Mouse (Mus musculus) hindbrain, embryonic 14.5 days (tissue): ENCODE results near the gene Rph3al. TPM values are rescaled to one million over a fixed set of nuclear protein-coding genes. Genes with fewer than 3 reads are reported as not detected.

Source experiments
- ATAC-seq: fragments of 200-750 bp; cut with Nextera tagmentation; 2 replicates; pipeline ENCODE4 v1.8.0; 2017; ENCODE audit warnings: moderate number of reproducible peaks, mild to moderate bottlenecking, moderate TSS enrichment, moderate library complexity; ENCODE audit not compliant: low FRiP score
- DNase-seq: peaks from one replicate; pipeline ENCODE4 v3.0.0-alpha.2; 2015; ENCODE audit warnings: low spot score
- H3K27ac ChIP-seq: fragments of 300-500 bp; sonication (generic); 2 replicates; pipeline ENCODE4 v1.5.1; 2014; ENCODE audit warnings: mild to moderate bottlenecking, moderate library complexity
- H3K27me3 ChIP-seq: fragments of 300-500 bp; sonication (generic); 2 replicates; pipeline ENCODE4 v1.6.1; 2014; ENCODE audit warnings: mild to moderate bottlenecking, low read length, mixed read lengths; ENCODE audit not compliant: control insufficient read depth, insufficient read depth
- H3K36me3 ChIP-seq: fragments of 300-500 bp; sonication (generic); replicated peaks from 2 replicates; pipeline ENCODE4 v1.6.1; 2014; ENCODE audit not compliant: control insufficient read depth, insufficient read depth
- H3K4me1 ChIP-seq: fragments of 300-500 bp; sonication (generic); replicated peaks from 2 replicates; pipeline ENCODE4 v1.6.1; 2014; ENCODE audit warnings: antibody characterized with exemption, low read length, mixed read lengths; ENCODE audit not compliant: control insufficient read depth, insufficient read depth
- H3K4me2 ChIP-seq: fragments of 300-500 bp; sonication (generic); replicated peaks from 2 replicates; pipeline ENCODE4 v1.6.1; 2014; ENCODE audit warnings: mild to moderate bottlenecking, moderate library complexity
- H3K4me3 ChIP-seq: fragments of 300-500 bp; sonication (generic); replicated peaks from 2 replicates; pipeline ENCODE4 v1.5.1; 2014; ENCODE audit warnings: mild to moderate bottlenecking, low read length
- H3K9ac ChIP-seq: fragments of 300-500 bp; sonication (generic); 2 replicates; pipeline ENCODE4 v1.6.1; 2014
- H3K9me3 ChIP-seq: fragments of 300-500 bp; sonication (generic); 2 replicates; pipeline ENCODE4 v1.6.1; 2016; ENCODE audit warnings: low read length; ENCODE audit not compliant: control insufficient read depth
- WGBS: fragments of 180-500 bp; shearing (Covaris S2); extraction: QIAGEN DNeasy Blood & Tissue Kit; methylation state at CpG from one replicate; pipeline ENCODE4 v1.1.7; 2014; 5-methylcytosine and 5-hydroxymethylcytosine counted together
- polyA plus RNA-seq: library from polyadenylated mRNA; unstranded; fragments of >200 nt; fragmentation: Nextera tagmentation; extraction: Ambion mirVana; gene quantifications from 2 replicates; pipeline ENCODE4 v1.2.1, GENCODE M21; 2014

Gene Rph3al
- polyA plus RNA-seq, 1 experiment from 2014 or later = 2.9 TPM

- Histone ChIP-seq H3K36me3 (no peaks in the 10 kb centered on the region), H3K9me3 (no peaks in the 10 kb centered on the region), H3K4me2 (no peak overlapping the region), H3K9ac (no peak overlapping the region), H3K4me1 (no peaks in the 10 kb centered on the region; the same call in 1 of the 2 replicates), H3K27me3 (no peaks in the 10 kb centered on the region), H3K4me3 (no peak overlapping the region), H3K27ac (no peak overlapping the region)
- DNase-seq (no peak), ATAC-seq (peak; percentile 46; the same call in 1 of the 2 replicates)
- 51% methylated on average over 2 of the region's 2 CpGs for WGBS
Measured at GRCm38 (mm10) chr11:75852485-75852884, 85.7 kb downstream of the Rph3al start.

- H3K27ac ChIP-seq = no peak overlapping the region
- 82% methylated on average over 6 of the region's 6 CpGs for WGBS
- H3K4me2 ChIP-seq = no peak overlapping the region
- H3K9me3 ChIP-seq = no peaks in the 10 kb centered on the region
- ATAC-seq (no peak), DNase-seq (no peak)
- H3K27me3 ChIP-seq = no peaks in the 10 kb centered on the region
- H3K36me3 ChIP-seq = no peaks in the 10 kb centered on the region
- H3K4me3 ChIP-seq = no peak overlapping the region
- peaks cover 4% of the 10 kb centered on the region for H3K4me1 ChIP-seq
- H3K9ac ChIP-seq = no peak overlapping the region
Measured at GRCm38 (mm10) chr11:75849552-75849951, 88.7 kb downstream of the Rph3al start.

GRCm38 (mm10) chr11:75846589-75846988 lies 91.6 kb downstream of the Rph3al start:
- Histone ChIP-seq H3K27ac (0 out of 2 replicates have a peak overlapping the region, but pooled peaks have one; percentile 28), H3K4me3 (no peak overlapping the region), H3K4me1 (peaks cover 5% of the 10 kb centered on the region), H3K9ac (no peak overlapping the region), H3K27me3 (no peaks in the 10 kb centered on the region), H3K36me3 (no peaks in the 10 kb centered on the region), H3K9me3 (no peaks in the 10 kb centered on the region), H3K4me2 (no peak overlapping the region)
- 53% methylated on average over 7 of the region's 7 CpGs for WGBS
- ATAC-seq (no peak), DNase-seq (no peak)

- no peak overlapping the region for H3K9ac ChIP-seq
- no peaks in the 10 kb centered on the region for H3K36me3 ChIP-seq
- no peak overlapping the region for H3K4me3 ChIP-seq
- WGBS = 29% methylated on average over 7 of the region's 7 CpGs
- H3K27me3 ChIP-seq = no peaks in the 10 kb centered on the region
- DNase-seq = no peak
- no peaks in the 10 kb centered on the region for H3K9me3 ChIP-seq
- ATAC-seq = no peak
- peaks cover 10% of the 10 kb centered on the region for H3K4me1 ChIP-seq
- no peak overlapping the region for H3K27ac ChIP-seq
- no peak overlapping the region for H3K4me2 ChIP-seq
Measured at GRCm38 (mm10) chr11:75845675-75846074, 92.6 kb downstream of the Rph3al start.

DNA sequence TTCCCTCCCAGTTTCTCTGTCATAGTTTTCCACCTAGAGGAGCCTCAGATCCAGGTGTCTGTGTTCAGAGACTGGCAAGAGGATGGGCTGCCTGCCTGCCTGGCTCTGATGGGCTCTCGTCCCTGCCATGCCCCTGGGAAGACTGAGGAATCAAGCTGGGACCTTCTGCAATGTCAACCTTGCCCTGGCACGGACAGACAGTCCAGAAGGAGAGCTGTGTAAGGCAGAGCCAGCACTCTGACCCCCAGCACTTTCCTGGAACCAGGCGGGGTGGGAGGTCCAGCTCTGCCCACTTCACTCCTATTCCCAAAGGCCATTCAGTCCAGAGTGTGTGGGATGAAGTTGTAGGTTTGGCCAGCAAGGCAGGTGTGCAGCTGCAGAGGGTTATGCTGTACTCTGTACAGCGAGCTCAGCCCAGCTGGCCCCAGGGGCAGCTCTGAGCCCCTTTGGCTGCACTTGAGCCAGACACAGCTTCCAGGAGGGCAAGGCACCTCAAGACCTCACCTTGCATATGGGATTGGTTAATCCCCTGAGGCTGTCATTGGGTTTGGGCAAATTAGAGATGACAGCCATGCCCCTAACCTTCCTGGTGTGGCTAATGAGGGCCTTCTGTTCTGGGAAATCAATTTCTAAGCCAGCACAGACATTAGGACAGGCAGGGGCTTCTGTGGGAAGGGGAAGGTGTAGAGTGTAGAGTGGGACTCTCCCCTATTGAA lies 95.2 kb downstream of the Rph3al start:
- no peaks in the 10 kb centered on the region for H3K36me3 ChIP-seq
- WGBS = 62% methylated on average over 4 of the region's 4 CpGs
- DNase-seq = no peak
- no peaks in the 10 kb centered on the region for H3K9me3 ChIP-seq
- H3K4me1 ChIP-seq = peaks cover 15% of the 10 kb centered on the region
- no peak for ATAC-seq
- no peak overlapping the region for H3K4me3 ChIP-seq
- no peak overlapping the region for H3K9ac ChIP-seq
- H3K27me3 ChIP-seq = no peaks in the 10 kb centered on the region
- no peak overlapping the region for H3K27ac ChIP-seq
- no peak overlapping the region for H3K4me2 ChIP-seq

DNA sequence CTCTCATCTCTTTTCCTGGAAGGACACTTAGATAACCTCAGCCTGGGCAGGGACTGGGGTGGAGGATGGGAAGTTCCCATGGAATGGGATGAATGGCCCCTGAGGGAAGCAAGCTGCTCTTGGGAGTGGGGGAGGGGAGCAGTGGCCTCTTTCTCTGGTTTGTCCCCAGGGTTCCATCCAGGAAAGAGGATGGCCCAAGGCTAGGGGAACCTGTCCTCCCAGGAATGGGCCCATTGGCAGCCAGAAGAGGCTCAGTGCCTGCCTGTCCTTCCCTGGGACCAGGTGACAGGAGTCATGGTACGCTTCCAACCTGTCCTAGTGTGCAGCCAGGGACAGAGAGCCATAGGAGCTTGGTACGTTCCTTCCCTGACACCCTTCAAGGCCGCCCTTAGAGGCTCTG lies 96.7 kb downstream of the Rph3al start:
- no peak for ATAC-seq
- WGBS = 56% methylated on average over 3 of the region's 3 CpGs

DNA sequence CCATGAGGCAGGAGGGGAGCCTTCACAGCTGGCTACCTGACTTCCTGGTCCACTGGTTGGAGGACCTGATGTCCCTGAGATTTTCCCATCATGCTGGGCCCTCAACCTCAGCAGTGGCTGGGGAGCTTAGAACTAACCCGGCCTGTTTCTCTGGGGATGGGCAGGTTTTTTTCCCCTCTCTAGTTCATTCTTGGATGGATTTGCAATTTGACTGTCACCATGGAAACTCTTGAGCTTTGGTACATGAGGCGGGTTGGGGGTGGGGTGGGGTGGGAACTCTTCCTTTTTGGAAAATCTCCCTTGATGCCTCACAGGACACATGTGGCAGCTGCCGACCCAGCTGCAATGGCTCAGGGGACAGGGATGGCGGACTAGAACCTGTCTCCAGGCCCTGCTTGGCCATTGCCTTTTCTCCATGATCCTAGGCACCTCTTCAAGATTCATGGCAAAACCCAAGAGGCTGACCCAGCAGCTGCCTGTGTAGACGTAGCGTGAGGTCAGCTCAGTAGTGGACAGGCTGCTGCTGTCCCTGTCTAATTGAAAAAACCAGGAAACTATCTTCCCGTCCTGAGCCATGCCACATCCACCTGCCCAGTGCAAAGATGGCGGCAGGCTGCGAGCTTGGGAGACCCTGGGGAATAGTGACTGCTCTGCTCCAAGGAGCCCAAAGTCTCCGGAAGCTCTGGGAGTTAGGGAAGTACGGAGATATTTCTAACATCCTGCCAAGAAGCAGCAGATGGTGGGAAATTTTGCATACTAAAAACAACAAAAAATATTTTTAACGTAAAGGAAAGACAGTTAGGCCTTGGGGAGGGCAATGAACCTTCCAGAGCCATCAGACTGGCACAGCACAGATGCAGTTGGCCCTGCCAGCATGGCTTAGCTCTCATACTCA lies 98.4 kb downstream of the Rph3al start:
- Histone ChIP-seq H3K27ac (no peak overlapping the region), H3K4me2 (no peak overlapping the region), H3K27me3 (no peaks in the 10 kb centered on the region), H3K36me3 (no peaks in the 10 kb centered on the region), H3K4me3 (no peak overlapping the region), H3K4me1 (peaks cover 11% of the 10 kb centered on the region; the same call in 1 of the 2 replicates), H3K9ac (no peak overlapping the region), H3K9me3 (no peaks in the 10 kb centered on the region)
- WGBS = 65% methylated on average over 12 of the region's 12 CpGs
- ATAC-seq (no peak), DNase-seq (no peak)

More for the DNA sequence above, 96.7 kb downstream of the Rph3al start:
- peaks cover 11% of the 10 kb centered on the region for H3K4me1 ChIP-seq
- no peak overlapping the region for H3K9ac ChIP-seq
- no peaks in the 10 kb centered on the region for H3K27me3 ChIP-seq
- H3K36me3 ChIP-seq = no peaks in the 10 kb centered on the region
- H3K4me3 ChIP-seq = no peak overlapping the region
- no peaks in the 10 kb centered on the region for H3K9me3 ChIP-seq
- no peak overlapping the region for H3K27ac ChIP-seq
- H3K4me2 ChIP-seq = no peak overlapping the region
- DNase-seq = no peak

DNA sequence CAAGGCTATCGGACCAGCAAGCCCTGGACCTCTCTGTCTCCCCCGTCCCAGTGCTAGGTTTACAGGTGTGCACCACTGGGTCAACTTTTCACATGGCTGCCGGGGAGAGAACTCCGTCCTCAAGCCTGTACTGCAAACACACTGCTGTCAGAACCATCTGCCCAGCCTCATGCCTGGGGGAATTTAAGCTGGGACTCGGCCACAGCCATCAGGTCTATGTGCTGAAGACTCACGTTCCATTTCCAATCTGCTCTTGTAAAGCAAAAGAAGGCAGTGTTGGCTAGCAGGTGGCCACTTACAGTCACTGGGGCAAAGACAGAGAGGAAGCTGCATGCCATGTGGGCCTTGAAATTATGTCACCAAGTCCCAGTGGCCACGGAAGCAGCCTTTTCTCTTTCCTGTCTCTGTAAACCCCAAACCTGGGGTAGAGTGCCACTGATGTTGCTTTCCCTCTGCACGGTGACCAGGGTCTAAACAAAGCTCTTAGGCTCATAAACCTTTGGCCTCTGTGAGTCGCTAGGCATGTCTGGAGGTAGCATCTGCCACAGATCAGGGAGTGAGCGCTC lies 99.3 kb downstream of the Rph3al start:
- Histone ChIP-seq H3K36me3 (no peaks in the 10 kb centered on the region), H3K4me2 (no peak overlapping the region), H3K4me3 (no peak overlapping the region), H3K4me1 (peaks cover 11% of the 10 kb centered on the region; the same call in 1 of the 2 replicates), H3K27me3 (no peaks in the 10 kb centered on the region), H3K27ac (no peak overlapping the region), H3K9ac (no peak overlapping the region), H3K9me3 (no peaks in the 10 kb centered on the region)
- WGBS = 77% methylated on average over 10 of the region's 10 CpGs
- ATAC-seq (no peak), DNase-seq (no peak)

DNA sequence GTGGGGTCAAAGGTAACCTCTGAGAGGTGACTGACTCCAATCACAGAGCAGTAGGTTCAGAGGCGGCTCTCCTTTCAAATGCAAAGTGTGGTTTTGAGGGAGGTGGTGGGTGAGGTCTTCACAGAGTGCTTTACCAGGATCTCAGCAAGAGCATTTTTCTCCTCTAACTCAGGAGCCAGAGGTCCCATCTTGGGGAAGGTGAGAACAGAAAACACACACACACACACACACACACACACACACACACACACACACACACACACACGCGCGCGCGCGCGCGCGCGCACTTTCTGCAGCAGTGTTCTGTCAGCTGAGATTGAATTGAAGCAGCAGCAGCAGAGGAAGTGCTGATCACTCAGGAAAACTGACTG lies 102.0 kb downstream of the Rph3al start:
- Histone ChIP-seq H3K27me3 (no peaks in the 10 kb centered on the region), H3K9ac (no peak overlapping the region), H3K4me2 (no peak overlapping the region), H3K36me3 (no peaks in the 10 kb centered on the region), H3K4me3 (no peak overlapping the region), H3K9me3 (no peaks in the 10 kb centered on the region), H3K4me1 (peaks cover 6% of the 10 kb centered on the region; the same call in 1 of the 2 replicates), H3K27ac (no peak overlapping the region)
- ATAC-seq = no peak
- no peak for DNase-seq
- 59% methylated on average over 9 of the region's 11 CpGs for WGBS
